Mouse (Mus musculus) heart, postnatal 14 days (tissue): ENCODE results near the gene Gnb1. TPM values are rescaled to one million over a fixed set of nuclear protein-coding genes. Genes with fewer than 3 reads are reported as not detected.

ENCODE experiments used
- DNase-seq, 2 experiments: peaks; one replicate each; pipeline ENCODE4 v3.0.0; 2021 to 2022
- intact Hi-C: fragments of 180-260 bp; cut with DNase I; formaldehyde crosslinking; loops from one replicate; pipeline ENCODE4 v1.15.1; 2025
- total RNA-seq, 2 experiments: library from RNA; stranded (reverse); gene quantifications; 2 replicates each; pipeline ENCODE4 v1.2.3; 2021

Gene Gnb1
- total RNA-seq, 2 experiments from 2014 or later, result 207 to 223 TPM

DNA sequence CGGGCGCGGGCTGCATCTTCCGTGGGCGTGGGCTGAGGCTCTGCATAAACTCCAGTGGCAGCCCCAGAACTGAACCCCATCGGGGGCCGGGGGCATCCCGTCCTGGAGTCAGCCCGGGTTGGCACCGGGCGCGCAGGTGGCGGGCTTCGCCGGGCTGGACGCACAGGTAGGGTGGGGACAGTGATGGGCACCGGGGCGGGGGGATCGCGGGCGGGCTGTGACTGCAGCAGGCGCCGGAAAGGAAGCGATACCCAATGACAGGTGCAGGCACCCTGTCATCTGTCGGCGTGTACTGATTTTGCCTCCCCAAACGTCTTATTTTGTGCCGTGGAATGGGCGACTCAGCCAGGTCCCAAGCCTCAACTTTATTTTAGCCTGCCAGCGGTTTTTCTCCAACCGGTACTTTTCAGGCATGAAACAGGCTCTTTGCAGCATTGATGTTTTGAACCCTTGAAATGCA lies 110.9 kb downstream of the Gnb1 start:
- DNase-seq, result no peak
- intact Hi-C loops, result no loop called here

- intact Hi-C loops, result no loop called here
- DNase-seq, result no peak
Measured at GRCm38 (mm10) chr4:155602753-155603152, 111.6 kb downstream of the Gnb1 start.

DNA sequence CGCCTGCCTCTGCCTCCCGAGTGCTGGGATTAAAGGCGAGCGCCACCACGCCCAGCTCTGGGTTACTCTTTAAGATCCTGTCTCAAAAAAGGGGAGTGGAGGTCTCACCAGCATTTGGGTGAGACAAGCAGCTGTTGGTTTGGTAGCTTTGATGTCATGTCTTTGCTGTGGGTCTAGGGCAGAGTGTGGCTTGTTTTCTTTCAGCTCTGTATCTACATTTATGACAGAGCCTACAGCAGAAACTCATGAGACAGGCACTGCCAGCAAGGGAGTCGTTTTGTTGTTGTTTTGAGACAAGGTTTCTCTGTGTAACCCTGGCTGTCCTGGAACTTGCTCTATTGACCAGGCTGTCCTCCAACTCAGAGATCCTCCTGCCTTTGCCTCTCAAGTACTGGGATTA lies 112.6 kb downstream of the Gnb1 start:
- DNase-seq, result no peak
- intact Hi-C loops, result no loop called here

DNA sequence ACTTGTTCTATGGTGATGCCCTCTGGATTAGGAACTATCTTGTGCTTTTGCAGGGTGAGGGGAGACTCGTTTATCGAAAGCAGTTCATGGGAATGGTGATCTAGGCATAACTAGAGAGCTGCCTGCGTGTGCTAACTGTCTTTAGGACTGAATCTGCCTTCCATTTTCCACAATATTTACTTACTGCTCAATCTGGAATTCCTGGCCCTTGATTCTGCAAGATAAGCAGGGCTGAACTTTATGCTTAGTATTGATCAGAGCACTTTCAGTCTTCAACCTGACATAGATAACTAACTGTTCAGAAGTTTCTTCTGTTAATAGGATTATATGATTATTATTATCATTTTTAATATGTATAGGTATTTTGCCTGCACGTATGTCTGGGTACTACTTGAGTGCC lies 114.0 kb downstream of the Gnb1 start:
- no peak for DNase-seq
- intact Hi-C loops, result no loop called here

DNA sequence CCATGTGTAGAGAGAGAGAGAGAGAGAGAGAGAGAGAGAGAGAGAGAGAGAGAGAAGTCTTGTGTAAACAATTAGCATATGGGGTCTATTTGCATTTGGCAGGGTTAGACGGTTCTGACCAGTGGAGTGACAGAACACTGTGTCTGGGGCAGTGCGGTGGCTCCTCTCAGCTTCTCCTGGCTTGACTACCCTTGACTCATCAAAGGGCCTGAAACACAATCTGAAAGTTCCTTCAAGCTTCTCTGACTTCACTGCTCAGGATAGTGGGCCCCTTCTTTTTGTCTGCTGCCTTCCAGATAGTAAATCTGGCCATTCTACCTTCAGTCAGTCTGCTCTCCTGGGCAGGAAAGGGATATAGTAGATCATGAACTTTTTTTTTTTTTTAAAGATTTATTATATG lies 115.7 kb downstream of the Gnb1 start:
- DNase-seq, result no peak
- intact Hi-C loops, result no loop called here

Other genes starting within 250 kb of the Gnb1 start
- 10 to 100 TPM; 19.0 to 19.6 TPM for gene Faap20, start 241.6 kb upstream of the Gnb1 start, total RNA-seq
- 1 to 10 TPM; 1.7 to 2.1 TPM for gene Prkcz, start 130.0 kb upstream of the Gnb1 start, total RNA-seq
- not detected for gene Gabrd, start 93.2 kb upstream of the Gnb1 start, total RNA-seq
- gene Cfap74, start 82.2 kb upstream of the Gnb1 start, total RNA-seq, result under 1 TPM; 0.61 to 0.69 TPM
- gene Tmem52, start 22.2 kb upstream of the Gnb1 start, total RNA-seq, result 1 to 10 TPM; 3.6 to 6.9 TPM
- 10 to 100 TPM; 36.6 to 36.7 TPM for gene Nadk, start 71.0 kb downstream of the Gnb1 start, total RNA-seq
- gene Slc35e2, start 110.1 kb downstream of the Gnb1 start, total RNA-seq, result 10 to 100 TPM; 11.2 to 11.4 TPM
- gene Cdk11b, start 133.5 kb downstream of the Gnb1 start, total RNA-seq, result 10 to 100 TPM; 25.8 to 28.9 TPM
- not detected for gene Gm10563, start 154.0 kb downstream of the Gnb1 start, total RNA-seq
- 10 to 100 TPM; 14.5 to 16.8 TPM for gene Mmp23, start 162.0 kb downstream of the Gnb1 start, total RNA-seq
- 10 to 100 TPM; 22.4 to 24.9 TPM for gene Mib2, start 177.8 kb downstream of the Gnb1 start, total RNA-seq
- gene Fndc10, start 203.0 kb downstream of the Gnb1 start, total RNA-seq, result 1 to 10 TPM; 1.5 to 1.8 TPM
- gene Ssu72, start 213.4 kb downstream of the Gnb1 start, total RNA-seq, result 10 to 100 TPM; 44.3 to 48.6 TPM
- gene Tmem240, start 243.4 kb downstream of the Gnb1 start, total RNA-seq, result under 1 TPM; 0.38 to 0.44 TPM